ENCODE assay signal across 21 mouse cellular contexts in genomic region chr7:72469691-72470090, GRCm38 (mm10).
DNase-seq lines count a peak whose midpoint lies in the region.
"Had no signal": no experiment of that assay in that cellular context is flagged by ENCODE, and none has a peak within 500 bp of the region (broad histone marks: within the 10 kb centered on the region; RNA-seq: fewer than 3 reads in every experiment).

No protein-coding gene starts in this region.

- H3K4me1 ChIP-seq in forebrain, embryonic 10.5 days: no peaks in the 10 kb centered on the region
- H3K4me1 ChIP-seq: embryonic facial prominence, embryonic 12.5 days; forebrain, embryonic 12.5 days; hindbrain, embryonic 10.5 days; hindbrain, embryonic 13.5 days; intestine, embryonic 15.5 days had no signal

- no peaks in the 10 kb centered on the region for H3K9me3 ChIP-seq in forebrain, embryonic 10.5 days
- H3K9me3 ChIP-seq: embryonic facial prominence, embryonic 12.5 days; forebrain, embryonic 12.5 days; forebrain, embryonic 15.5 days; hindbrain, embryonic 10.5 days; hindbrain, embryonic 13.5 days; intestine, embryonic 15.5 days had no signal

- H3K4me3 ChIP-seq in forebrain, embryonic 10.5 days: no peak overlapping the region
- H3K4me3 ChIP-seq: embryonic facial prominence, embryonic 12.5 days; forebrain, embryonic 12.5 days; forebrain, embryonic 15.5 days; hindbrain, embryonic 10.5 days; hindbrain, embryonic 13.5 days; intestine, embryonic 15.5 days had no signal

- no peak overlapping the region for H3K27ac ChIP-seq in forebrain, embryonic 10.5 days
- H3K27ac ChIP-seq: embryonic facial prominence, embryonic 12.5 days; forebrain, embryonic 12.5 days; forebrain, embryonic 15.5 days; hindbrain, embryonic 10.5 days; hindbrain, embryonic 13.5 days; intestine, embryonic 15.5 days had no signal

- 89% methylated on average over 2 of the region's 2 CpGs for WGBS in forebrain, embryonic 10.5 days

- H3K27me3 ChIP-seq in forebrain, embryonic 10.5 days (ENCODE audit: poor library complexity, severe bottlenecking): no peaks in the 10 kb centered on the region
- H3K27me3 ChIP-seq: embryonic facial prominence, embryonic 12.5 days; forebrain, embryonic 12.5 days; forebrain, embryonic 15.5 days; hindbrain, embryonic 13.5 days; intestine, embryonic 15.5 days had no signal

- intact Hi-C loops in heart, postnatal 25 days (cut with DNase I): no loop called here

- H3K36me3 ChIP-seq in forebrain, embryonic 10.5 days (replicated peaks): no peaks in the 10 kb centered on the region
- H3K36me3 ChIP-seq: embryonic facial prominence, embryonic 12.5 days; forebrain, embryonic 12.5 days; forebrain, embryonic 15.5 days; hindbrain, embryonic 10.5 days; hindbrain, embryonic 13.5 days; intestine, embryonic 15.5 days had no signal

- DNase-seq in heart, adult 11 months: peak; percentile 18
- DNase-seq in heart, postnatal 25 days (ENCODE audit: low spot score): no peak
- peak; percentile 13 for DNase-seq in brain, adult 2 months (ENCODE audit: low read depth, low spot score)
- DNase-seq in forelimb bud, embryonic 11.5 days (ENCODE audit: low read depth, low spot score): peak; percentile 47
- no peak for DNase-seq in left cerebral cortex, adult 9 months (ENCODE audit: low spot score in 2 of 2)
- no peak for DNase-seq in forebrain, embryonic 10.5 days (ENCODE audit: extremely low spot score, low spot score)
- DNase-seq: adrenal gland, adult 2 months; adrenal gland, postnatal 14 days; cerebellum, adult 11-12 months; cerebellum, adult 8-10 months; cerebellum, postnatal 10 days; gastrocnemius, postnatal 10 days; gastrocnemius, postnatal 36 days; heart, postnatal 36 days; kidney, adult 11 months had no signal

Comparison
In these comparisons a context has a peak if more than half of its experiments do, and no peak if none do; other contexts are left out.
1. DNase-seq: peak in heart, adult 11 months (single experiment), brain, adult 2 months (single experiment) and forelimb bud, embryonic 11.5 days (single experiment); none in heart, postnatal 25 days (single experiment), left cerebral cortex, adult 9 months (0 of 2) and forebrain, embryonic 10.5 days (single experiment).